Mouse (Mus musculus) hindbrain, embryonic 15.5 days (tissue): ENCODE results near the gene Tmigd3. TPM values are rescaled to one million over a fixed set of nuclear protein-coding genes. Genes with fewer than 3 reads are reported as not detected.

Source experiments
- ATAC-seq: fragments of 200-750 bp; cut with Nextera tagmentation; 2 replicates; pipeline ENCODE4 v1.8.0; 2017; ENCODE audit warnings: low read depth, moderate number of reproducible peaks, moderate TSS enrichment; ENCODE audit not compliant: low FRiP score
- H3K27ac ChIP-seq: fragments of 300-500 bp; sonication (generic); replicated peaks from 2 replicates; pipeline ENCODE4 v1.5.1; 2015; ENCODE audit warnings: mild to moderate bottlenecking, inconsistent platforms
- H3K27me3 ChIP-seq: fragments of 300-500 bp; sonication (generic); 2 replicates; pipeline ENCODE4 v1.6.1; 2015; ENCODE audit warnings: control low read depth, inconsistent platforms
- H3K36me3 ChIP-seq: fragments of 300-500 bp; sonication (generic); 2 replicates; pipeline ENCODE4 v1.6.1; 2015; ENCODE audit warnings: control low read depth, inconsistent platforms
- H3K4me1 ChIP-seq: fragments of 300-500 bp; sonication (generic); replicated peaks from 2 replicates; pipeline ENCODE4 v1.6.1; 2015; ENCODE audit warnings: control low read depth, inconsistent platforms
- H3K4me2 ChIP-seq: fragments of 300-500 bp; sonication (generic); 2 replicates; pipeline ENCODE4 v1.6.1; 2015; ENCODE audit warnings: moderate library complexity, mild to moderate bottlenecking, inconsistent platforms
- H3K4me3 ChIP-seq: fragments of 300-500 bp; sonication (generic); 2 replicates; pipeline ENCODE4 v1.5.1; 2015; ENCODE audit warnings: mild to moderate bottlenecking, inconsistent platforms
- H3K9ac ChIP-seq: fragments of 300-500 bp; sonication (generic); 2 replicates; pipeline ENCODE4 v1.6.1; 2015; ENCODE audit warnings: inconsistent platforms
- H3K9me3 ChIP-seq: fragments of 300-500 bp; sonication (generic); 2 replicates; pipeline ENCODE4 v1.6.1; 2016; ENCODE audit warnings: control low read depth, inconsistent platforms
- WGBS: fragments of 180-500 bp; shearing (Covaris S2); methylation state at CpG from one replicate; pipeline ENCODE4 v1.1.7; 2015; 5-methylcytosine and 5-hydroxymethylcytosine counted together
- polyA plus RNA-seq: library from polyadenylated mRNA; unstranded; fragments of >200 nt; fragmentation: Nextera tagmentation; extraction: Ambion mirVana; gene quantifications from 2 replicates; pipeline ENCODE4 v1.2.1, GENCODE M21; 2015

Tmigd3 gene
- polyA plus RNA-seq, 1 experiment from 2014 or later, result not detected

- Histone ChIP-seq H3K9ac (no peak overlapping the region), H3K27me3 (no peaks in the 10 kb centered on the region), H3K9me3 (no peaks in the 10 kb centered on the region), H3K27ac (no peak overlapping the region), H3K4me1 (no peaks in the 10 kb centered on the region), H3K36me3 (no peaks in the 10 kb centered on the region), H3K4me2 (no peak overlapping the region), H3K4me3 (no peak overlapping the region)
- 90% methylated on average over 2 of the region's 2 CpGs for WGBS
- ATAC-seq, result no peak
Observed at GRCm38 (mm10) chr3:105877919-105878318, 7.2 kb downstream of the Tmigd3 start.

- Histone ChIP-seq H3K27me3 (no peaks in the 10 kb centered on the region), H3K9ac (no peak overlapping the region), H3K36me3 (no peaks in the 10 kb centered on the region), H3K4me3 (no peak overlapping the region), H3K27ac (no peak overlapping the region), H3K4me1 (no peaks in the 10 kb centered on the region), H3K4me2 (no peak overlapping the region), H3K9me3 (no peaks in the 10 kb centered on the region)
- WGBS, result 93% methylated on average over 8 of the region's 8 CpGs
- ATAC-seq, result no peak
Observed at GRCm38 (mm10) chr3:105878751-105879150, 8.0 kb downstream of the Tmigd3 start.

- Histone ChIP-seq H3K4me3 (no peak overlapping the region), H3K27ac (no peak overlapping the region), H3K4me2 (no peak overlapping the region), H3K36me3 (no peaks in the 10 kb centered on the region), H3K9me3 (no peaks in the 10 kb centered on the region), H3K4me1 (no peaks in the 10 kb centered on the region), H3K27me3 (no peaks in the 10 kb centered on the region), H3K9ac (no peak overlapping the region)
- 80% methylated on average over 3 of the region's 3 CpGs for WGBS
- ATAC-seq, result no peak
Observed at GRCm38 (mm10) chr3:105880419-105880818, 9.7 kb downstream of the Tmigd3 start.

GRCm38 (mm10) chr3:105882105-105882504, 11.4 kb downstream of the Tmigd3 start:
- ATAC-seq, result no peak
- no peaks in the 10 kb centered on the region for H3K9me3 ChIP-seq
- no peaks in the 10 kb centered on the region for H3K4me1 ChIP-seq
- no peak overlapping the region for H3K9ac ChIP-seq
- WGBS, result 90% methylated on average over 7 of the region's 7 CpGs
- no peaks in the 10 kb centered on the region for H3K36me3 ChIP-seq
- no peak overlapping the region for H3K27ac ChIP-seq
- H3K4me2 ChIP-seq, result no peak overlapping the region
- H3K27me3 ChIP-seq, result no peaks in the 10 kb centered on the region
- no peak overlapping the region for H3K4me3 ChIP-seq

- H3K4me3 ChIP-seq, result no peak overlapping the region
- ATAC-seq, result no peak
- H3K27me3 ChIP-seq, result no peaks in the 10 kb centered on the region
- 91% methylated on average over 2 of the region's 2 CpGs for WGBS
- no peak overlapping the region for H3K27ac ChIP-seq
- H3K9me3 ChIP-seq, result no peaks in the 10 kb centered on the region
- no peaks in the 10 kb centered on the region for H3K36me3 ChIP-seq
- H3K4me1 ChIP-seq, result no peaks in the 10 kb centered on the region
- H3K4me2 ChIP-seq, result no peak overlapping the region
- H3K9ac ChIP-seq, result no peak overlapping the region
Observed at GRCm38 (mm10) chr3:105883111-105883510, 12.4 kb downstream of the Tmigd3 start.

- H3K27ac ChIP-seq, result no peak overlapping the region
- ATAC-seq, result no peak
- no peak overlapping the region for H3K4me3 ChIP-seq
- H3K9ac ChIP-seq, result no peak overlapping the region
- H3K4me2 ChIP-seq, result no peak overlapping the region
- no peaks in the 10 kb centered on the region for H3K9me3 ChIP-seq
- no peaks in the 10 kb centered on the region for H3K36me3 ChIP-seq
- no peaks in the 10 kb centered on the region for H3K4me1 ChIP-seq
- no peaks in the 10 kb centered on the region for H3K27me3 ChIP-seq
- 85% methylated on average over 3 of the region's 3 CpGs for WGBS
Observed at GRCm38 (mm10) chr3:105888961-105889360, 18.3 kb downstream of the Tmigd3 start.

- Histone ChIP-seq H3K9ac (no peak overlapping the region), H3K27ac (no peak overlapping the region), H3K9me3 (no peaks in the 10 kb centered on the region), H3K4me1 (no peaks in the 10 kb centered on the region), H3K27me3 (no peaks in the 10 kb centered on the region), H3K4me3 (no peak overlapping the region), H3K36me3 (no peaks in the 10 kb centered on the region), H3K4me2 (no peak overlapping the region)
- no peak for ATAC-seq
- WGBS, result 71% methylated on average over 4 of the region's 4 CpGs
Observed at GRCm38 (mm10) chr3:105890220-105890619, 19.5 kb downstream of the Tmigd3 start.

GRCm38 (mm10) chr3:105891141-105891540, 20.4 kb downstream of the Tmigd3 start:
- Histone ChIP-seq H3K4me2 (no peak overlapping the region), H3K9ac (no peak overlapping the region), H3K27me3 (no peaks in the 10 kb centered on the region), H3K4me3 (no peak overlapping the region), H3K4me1 (no peaks in the 10 kb centered on the region), H3K9me3 (no peaks in the 10 kb centered on the region), H3K27ac (no peak overlapping the region), H3K36me3 (no peaks in the 10 kb centered on the region)
- no peak for ATAC-seq
- WGBS, result 76% methylated on average over 3 of the region's 3 CpGs

GRCm38 (mm10) chr3:105891760-105892571, 21.3 kb downstream of the Tmigd3 start:
- WGBS, result 86% methylated on average over 10 of the region's 10 CpGs
- H3K4me2 ChIP-seq, result no peak overlapping the region
- ATAC-seq, result no peak
- no peaks in the 10 kb centered on the region for H3K4me1 ChIP-seq
- H3K36me3 ChIP-seq, result no peaks in the 10 kb centered on the region
- no peak overlapping the region for H3K27ac ChIP-seq
- no peak overlapping the region for H3K9ac ChIP-seq
- no peaks in the 10 kb centered on the region for H3K9me3 ChIP-seq
- no peak overlapping the region for H3K4me3 ChIP-seq
- H3K27me3 ChIP-seq, result no peaks in the 10 kb centered on the region

GRCm38 (mm10) chr3:105892572-105893495, 22.1 kb downstream of the Tmigd3 start:
- Histone ChIP-seq H3K4me2 (no peak overlapping the region), H3K9ac (no peak overlapping the region), H3K27ac (no peak overlapping the region), H3K9me3 (no peaks in the 10 kb centered on the region), H3K4me3 (no peak overlapping the region), H3K4me1 (no peaks in the 10 kb centered on the region), H3K27me3 (no peaks in the 10 kb centered on the region), H3K36me3 (no peaks in the 10 kb centered on the region)
- WGBS, result 91% methylated on average over 19 of the region's 19 CpGs
- no peak for ATAC-seq

- no peak overlapping the region for H3K27ac ChIP-seq
- no peaks in the 10 kb centered on the region for H3K9me3 ChIP-seq
- no peaks in the 10 kb centered on the region for H3K27me3 ChIP-seq
- no peaks in the 10 kb centered on the region for H3K4me1 ChIP-seq
- WGBS, result 73% methylated on average over 6 of the region's 6 CpGs
- no peak for ATAC-seq
- no peaks in the 10 kb centered on the region for H3K36me3 ChIP-seq
- H3K4me2 ChIP-seq, result no peak overlapping the region
- no peak overlapping the region for H3K9ac ChIP-seq
- no peak overlapping the region for H3K4me3 ChIP-seq
Observed at GRCm38 (mm10) chr3:105893941-105894391, 23.3 kb downstream of the Tmigd3 start.
